Mouse (Mus musculus) C2C12 (cell line): ENCODE results near the gene Irf4. TPM values are rescaled to one million over a fixed set of nuclear protein-coding genes. Genes with fewer than 3 reads are reported as not detected.

Experiments
- H3K27me3 ChIP-seq: one replicate; pipeline ENCODE4 v1.6.1; 2011; ENCODE audit not compliant: control insufficient read depth, insufficient read depth, insufficient read length
- H3K36me3 ChIP-seq: one replicate; pipeline ENCODE4 v1.6.1; 2011; ENCODE audit not compliant: control insufficient read depth, insufficient read depth
- H3K4me3 ChIP-seq: one replicate; pipeline ENCODE4 v1.5.1; 2011; ENCODE audit warnings: mild to moderate bottlenecking, control low read depth; ENCODE audit not compliant: poor library complexity, insufficient read depth, severe bottlenecking
- H3K79me2 ChIP-seq: one replicate; pipeline ENCODE4 v1.6.1; 2011; ENCODE audit not compliant: control insufficient read depth, insufficient read depth
- H3K79me3 ChIP-seq: one replicate; pipeline ENCODE4 v1.6.1; 2011; ENCODE audit warnings: low read depth, control low read depth
- H3ac ChIP-seq: one replicate; pipeline ENCODE3; 2011; ENCODE audit warnings: low read depth; ENCODE audit not compliant: control insufficient read depth, insufficient read length
- CEBPB ChIP-seq: IDR thresholded peaks from one replicate; pipeline ENCODE4 v1.6.1; 2011; ENCODE audit warnings: low read depth, mild to moderate bottlenecking, control low read depth, moderate library complexity
- CTCF ChIP-seq: IDR thresholded peaks from one replicate; pipeline ENCODE4 v1.5.1; 2011; ENCODE audit not compliant: control insufficient read depth, insufficient read depth, insufficient read length
- FOSL1 ChIP-seq: IDR thresholded peaks from one replicate; pipeline ENCODE4 v1.8.0; 2011; ENCODE audit warnings: mild to moderate bottlenecking, low read length; ENCODE audit not compliant: poor library complexity, insufficient read depth, severe bottlenecking
- MAX ChIP-seq: IDR thresholded peaks from one replicate; pipeline ENCODE4 v1.6.1; 2011; ENCODE audit warnings: mild to moderate bottlenecking, control low read depth
- MYOD1 ChIP-seq: IDR thresholded peaks from one replicate; pipeline ENCODE4 v1.6.1; 2011; ENCODE audit warnings: low read depth; ENCODE audit not compliant: control insufficient read depth, insufficient read length
- MYOG ChIP-seq: IDR thresholded peaks from one replicate; pipeline ENCODE4 v1.6.1; 2011; ENCODE audit not compliant: control insufficient read depth, insufficient read length; ENCODE audit errors: extremely low read depth
- USF1 ChIP-seq: IDR thresholded peaks from one replicate; pipeline ENCODE4 v1.6.1; 2011; ENCODE audit warnings: low read depth, mild to moderate bottlenecking, control low read depth, moderate library complexity
- polyA plus RNA-seq: library from polyadenylated mRNA; unstranded; fragments of >200 nt; fragmentation: generic; extraction: Trizol; gene quantifications from one replicate; pipeline ENCODE4 v1.2.1, GENCODE M21; 2012; ENCODE audit warnings: missing spikeins

Gene Irf4
- polyA plus RNA-seq, 1 experiment = not detected

GRCm38 (mm10) chr13:30749557-30750141 lies 623 bp downstream of the Irf4 start:
- Histone ChIP-seq H3K36me3 (no peaks in the 10 kb centered on the region), H3K79me2 (no peaks in the 10 kb centered on the region), H3ac (no peak overlapping the region), H3K4me3 (no peak overlapping the region), H3K27me3 (peaks cover 36% of the 10 kb centered on the region), H3K79me3 (no peaks in the 10 kb centered on the region)
- TF ChIP-seq MYOG (no peak), CTCF (no peak), MYOD1 (no peak), USF1 (no peak), CEBPB (no peak), FOSL1 (no peak), MAX (no peak)

DNA sequence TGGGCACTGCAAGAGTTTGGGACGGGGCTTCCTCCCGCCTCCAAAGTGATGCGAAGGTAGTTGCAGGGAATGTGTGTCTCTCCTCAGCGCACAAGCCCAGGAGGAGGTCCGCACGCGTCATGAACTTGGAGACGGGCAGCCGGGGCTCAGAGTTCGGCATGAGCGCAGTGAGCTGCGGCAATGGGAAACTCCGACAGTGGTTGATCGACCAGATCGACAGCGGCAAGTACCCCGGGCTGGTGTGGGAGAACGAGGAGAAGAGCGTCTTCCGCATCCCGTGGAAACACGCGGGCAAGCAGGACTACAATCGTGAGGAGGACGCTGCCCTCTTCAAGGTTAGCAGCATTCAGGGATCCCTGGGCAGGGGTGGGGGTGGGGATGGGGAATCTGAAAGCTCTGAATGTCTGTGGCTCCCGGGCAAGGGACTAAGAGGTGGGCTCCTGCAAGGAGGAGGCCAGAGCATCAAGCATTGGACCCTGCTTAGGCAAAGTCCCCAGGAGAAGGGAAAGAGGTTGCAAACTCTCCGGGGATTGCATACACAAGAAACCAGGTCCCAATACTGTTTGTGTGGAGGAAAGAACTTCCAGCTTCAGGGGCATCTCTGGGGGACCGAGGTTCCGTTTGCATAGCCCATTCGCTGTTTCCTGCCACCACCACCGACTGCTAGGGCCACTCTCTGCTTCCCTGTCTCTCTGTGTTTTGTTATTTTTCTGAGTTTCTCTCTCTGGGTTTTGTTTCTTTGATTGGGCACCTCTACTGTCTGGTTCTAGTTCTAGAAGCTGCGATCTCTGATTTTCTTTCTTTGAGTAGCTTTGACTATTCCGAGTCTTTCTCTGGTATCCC lies 1.7 kb downstream of the Irf4 start:
- Histone ChIP-seq H3K79me2 (no peaks in the 10 kb centered on the region), H3K27me3 (peaks cover 43% of the 10 kb centered on the region), H3K4me3 (no peak overlapping the region), H3ac (no peak overlapping the region), H3K79me3 (no peaks in the 10 kb centered on the region), H3K36me3 (no peaks in the 10 kb centered on the region)
- TF ChIP-seq MYOG (no peak), CTCF (no peak), MAX (no peak), USF1 (no peak), MYOD1 (no peak), CEBPB (no peak), FOSL1 (no peak)

GRCm38 (mm10) chr13:30751304-30751580 lies 2.2 kb downstream of the Irf4 start:
- Histone ChIP-seq H3K36me3 (no peaks in the 10 kb centered on the region), H3ac (no peak overlapping the region), H3K4me3 (no peak overlapping the region), H3K27me3 (peaks cover 43% of the 10 kb centered on the region), H3K79me3 (no peaks in the 10 kb centered on the region), H3K79me2 (no peaks in the 10 kb centered on the region)
- TF ChIP-seq MAX = no peak
- TF ChIP-seq CTCF = no peak

GRCm38 (mm10) chr13:30752581-30753187 lies 3.7 kb downstream of the Irf4 start:
- H3K79me3 ChIP-seq = no peaks in the 10 kb centered on the region
- no peak overlapping the region for H3K4me3 ChIP-seq
- H3K36me3 ChIP-seq = no peaks in the 10 kb centered on the region
- H3ac ChIP-seq = no peak overlapping the region
- H3K79me2 ChIP-seq = no peaks in the 10 kb centered on the region
- TF ChIP-seq MYOG (no peak), USF1 (no peak), CEBPB (no peak), MYOD1 (no peak), MAX (no peak), FOSL1 (no peak), CTCF (no peak)
- peaks cover 46% of the 10 kb centered on the region for H3K27me3 ChIP-seq

DNA sequence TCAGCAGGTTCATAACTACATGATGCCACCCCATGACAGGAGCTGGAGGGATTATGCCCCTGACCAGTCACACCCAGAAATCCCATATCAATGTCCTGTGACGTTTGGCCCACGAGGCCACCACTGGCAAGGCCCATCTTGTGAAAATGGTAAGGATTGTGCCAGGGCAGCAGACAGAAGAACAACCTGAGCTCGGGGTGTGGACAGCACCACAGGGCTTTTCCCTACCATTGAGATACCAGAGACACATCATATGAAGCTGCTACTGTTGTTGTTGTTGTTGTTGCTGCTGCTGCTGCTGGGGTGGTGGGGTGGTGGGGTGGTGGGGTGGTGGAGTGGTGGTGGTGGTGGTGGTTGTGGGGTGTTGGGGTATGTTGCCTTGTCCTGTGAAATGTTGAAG lies 4.4 kb downstream of the Irf4 start:
- H3K36me3 ChIP-seq = no peaks in the 10 kb centered on the region
- no peak overlapping the region for H3K4me3 ChIP-seq
- no peak for TF ChIP-seq MYOD1
- TF ChIP-seq MAX = no peak
- no peak for TF ChIP-seq CTCF
- TF ChIP-seq USF1 = no peak
- H3K79me2 ChIP-seq = no peaks in the 10 kb centered on the region
- peaks cover 46% of the 10 kb centered on the region for H3K27me3 ChIP-seq
- no peaks in the 10 kb centered on the region for H3K79me3 ChIP-seq
- H3ac ChIP-seq = no peak overlapping the region

DNA sequence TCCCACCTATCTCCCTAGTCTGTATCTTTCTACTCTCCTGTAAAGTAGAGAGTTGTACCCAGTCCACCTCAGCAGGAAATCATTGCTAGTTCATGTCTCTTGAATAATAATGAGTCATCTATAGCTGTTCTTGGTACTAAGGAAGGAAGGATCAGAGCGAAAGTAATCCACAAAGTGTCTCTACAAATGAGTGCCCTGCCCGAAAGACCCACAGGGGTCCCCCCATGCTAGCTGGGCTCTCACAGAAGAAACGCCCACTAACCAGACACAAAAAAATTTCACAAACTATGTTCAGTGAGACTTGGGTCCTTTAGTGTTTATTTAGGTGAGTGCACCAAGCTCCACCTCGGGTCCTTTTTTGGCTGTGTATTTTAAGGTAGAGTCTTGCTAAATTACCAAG lies 5.0 kb downstream of the Irf4 start:
- no peak overlapping the region for H3K4me3 ChIP-seq
- TF ChIP-seq MYOG (no peak), USF1 (no peak), MAX (no peak), MYOD1 (no peak), CTCF (no peak), CEBPB (no peak), FOSL1 (no peak)
- H3K27me3 ChIP-seq = peaks cover 46% of the 10 kb centered on the region
- no peaks in the 10 kb centered on the region for H3K79me3 ChIP-seq
- no peaks in the 10 kb centered on the region for H3K36me3 ChIP-seq
- no peak overlapping the region for H3ac ChIP-seq
- no peaks in the 10 kb centered on the region for H3K79me2 ChIP-seq
